Mouse (Mus musculus) Patski (cell line): Measurements from ENCODE around the gene Gm43518. TPM values are rescaled to one million over a fixed set of nuclear protein-coding genes. Genes with fewer than 3 reads are reported as not detected.

Source experiments
- ATAC-seq: fragments of 100-300 bp; one replicate; pipeline ENCODE4 v1.8.0; 2021
- CTCF ChIA-PET: fragments of 350-600 bp; sonication (Branson Sonifier 250); formaldehyde crosslinking; loops from one replicate; lab custom pipeline; 2022; ENCODE audit warnings: inconsistent platforms; lab: Charles Lee
- POLR2A ChIA-PET: fragments of 350-600 bp; sonication (Branson Sonifier 250); formaldehyde crosslinking; loops from one replicate; lab custom pipeline; 2022; ENCODE audit warnings: antibody characterized with exemption, inconsistent platforms; lab: Charles Lee
- DNase-seq: peaks from one replicate; pipeline ENCODE4 v3.0.0-alpha.2; 2011; ENCODE audit warnings: low read depth, low spot score
- H3K27me3 ChIP-seq: fragments of 371-371 bp; one replicate; pipeline ENCODE4 v1.5.1; 2021
- CTCF ChIP-seq: fragments of 100-300 bp; IDR thresholded peaks from one replicate; pipeline ENCODE4 v1.5.1; 2021
- in situ Hi-C: fragments of 300-500 bp; cut with MboI; formaldehyde crosslinking; loops from 3 replicates; pipeline ENCODE4 v1.11.1; 2018; ENCODE audit warnings: low pct_unique_long_range_greater_than_20kb, mixed read lengths
- polyA plus RNA-seq: library from polyadenylated mRNA; unstranded; gene quantifications from one replicate; pipeline ENCODE4 v1.2.3, GENCODE M21; 2021

Gm43518 gene
- polyA plus RNA-seq, 1 experiment from 2014 or later = 0.68 TPM

DNA sequence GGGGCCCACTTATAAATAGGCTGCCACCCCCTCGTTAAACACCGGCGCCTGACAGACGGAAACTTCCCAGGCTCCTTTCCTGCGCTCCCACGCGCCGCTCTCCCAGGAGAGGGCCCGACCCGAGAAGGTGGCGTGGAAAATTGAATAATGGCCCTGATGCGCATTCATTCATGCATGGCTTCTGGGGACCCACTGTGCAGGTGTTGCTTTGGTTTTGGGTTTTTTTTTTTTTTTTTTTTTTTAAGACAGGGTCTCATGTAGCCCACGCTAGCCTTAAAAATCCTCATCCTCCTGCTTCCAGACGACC lies 46.9 kb downstream of the Gm43518 start:
- in situ Hi-C loops = loop anchor here (25.0 kb wide), 1 partner anchor 113 kb away; the partner anchor contains the start of gene Abcb9
- CTCF ChIA-PET = interaction anchor here (1.5 kb wide), 1 partner anchor 11 kb away, joined by 3 read pairs; no protein-coding TSS in a partner anchor
- no peaks in the 10 kb centered on the region for H3K27me3 ChIP-seq
- ATAC-seq (no peak), DNase-seq (no peak)
- POLR2A ChIA-PET = interaction anchor here (0.7 kb wide), 2 partner anchors 16 to 100 kb away, joined by 3 read pairs; no protein-coding TSS in a partner anchor
- no peak for TF ChIP-seq CTCF

DNA sequence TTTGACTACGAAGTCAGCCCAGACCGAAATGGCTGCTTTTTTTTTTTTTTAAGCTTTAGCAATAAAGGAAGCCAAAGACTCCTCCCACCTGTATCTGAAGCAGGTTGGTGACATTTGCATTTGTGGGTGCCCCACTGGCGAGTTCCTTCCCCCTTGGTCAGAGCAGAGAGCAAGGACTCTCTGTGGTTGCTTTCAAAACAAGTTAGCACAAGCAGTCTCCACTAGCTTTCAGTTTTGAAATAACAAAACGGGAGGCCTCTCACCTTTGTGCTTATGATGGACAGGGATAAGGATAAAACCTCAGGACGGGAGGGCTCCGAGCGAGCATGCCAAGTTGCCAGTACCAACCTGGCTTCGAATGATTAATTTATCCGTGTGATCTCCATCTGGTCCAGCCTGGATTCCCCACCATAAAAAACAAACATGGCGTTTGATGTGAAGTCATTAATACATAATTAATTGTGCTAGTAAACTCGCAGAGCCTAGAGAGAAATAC lies 47.4 kb downstream of the Gm43518 start:
- H3K27me3 ChIP-seq = no peaks in the 10 kb centered on the region
- ChIA-PET POLR2A (no interaction called here), CTCF (interaction anchor here (1.3 to 1.6 kb wide), 3 partner anchors 11 to 26 kb away, joined by 3 to 7 read pairs (median 3); no protein-coding TSS in a partner anchor)
- no peak for TF ChIP-seq CTCF
- in situ Hi-C loops = loop anchor here (25.0 kb wide), 1 partner anchor 113 kb away; the partner anchor contains the start of gene Abcb9
- ATAC-seq = no peak
- DNase-seq = no peak

- POLR2A ChIA-PET = no interaction called here
- DNase-seq = peak; percentile 58
Measured at GRCm38 (mm10) chr5:123975668-123976180, 48.5 kb downstream of the Gm43518 start.

GRCm38 (mm10) chr5:123977231-123977630 lies 50.0 kb downstream of the Gm43518 start:
- no peak for DNase-seq
- CTCF ChIA-PET = interaction anchor here (1.0 to 2.2 kb wide), 5 partner anchors 8 to 28 kb away, joined by 3 to 12 read pairs (median 5); no protein-coding TSS in a partner anchor
- in situ Hi-C loops = no loop called here

More at GRCm38 (mm10) chr5:123975668-123976180, 48.5 kb downstream of the Gm43518 start:
- CTCF ChIA-PET = interaction anchor here (1.2 to 1.7 kb wide), 5 partner anchors 10 to 27 kb away, joined by 3 to 7 read pairs (median 3); no protein-coding TSS in a partner anchor
- no peak for TF ChIP-seq CTCF
- peak; percentile 48 for ATAC-seq
- no peaks in the 10 kb centered on the region for H3K27me3 ChIP-seq
- in situ Hi-C loops = no loop called here

GRCm38 (mm10) chr5:123978131-123978530 lies 50.9 kb downstream of the Gm43518 start:
- ATAC-seq (no peak), DNase-seq (no peak)
- no peak for TF ChIP-seq CTCF
- ChIA-PET POLR2A (interaction anchor here (0.6 kb wide), 1 partner anchor 554 kb away, joined by 3 read pairs; no protein-coding TSS in a partner anchor), CTCF (interaction anchor here (2.2 kb wide), 1 partner anchor 11 kb away, joined by 12 read pairs; no protein-coding TSS in a partner anchor)
- in situ Hi-C loops = no loop called here
- H3K27me3 ChIP-seq = no peaks in the 10 kb centered on the region

More at GRCm38 (mm10) chr5:123977231-123977630, 50.0 kb downstream of the Gm43518 start:
- POLR2A ChIA-PET = no interaction called here
- H3K27me3 ChIP-seq = no peaks in the 10 kb centered on the region
- no peak for ATAC-seq
- no peak for TF ChIP-seq CTCF

GRCm38 (mm10) chr5:123979221-123979979 lies 52.2 kb downstream of the Gm43518 start:
- in situ Hi-C loops = no loop called here
- DNase-seq = no peak
- H3K27me3 ChIP-seq = no peaks in the 10 kb centered on the region
- ATAC-seq = no peak
- POLR2A ChIA-PET = no interaction called here
- no peak for TF ChIP-seq CTCF
- CTCF ChIA-PET = interaction anchor here (1.7 kb wide), 1 partner anchor 13 kb away, joined by 4 read pairs; no protein-coding TSS in a partner anchor

DNA sequence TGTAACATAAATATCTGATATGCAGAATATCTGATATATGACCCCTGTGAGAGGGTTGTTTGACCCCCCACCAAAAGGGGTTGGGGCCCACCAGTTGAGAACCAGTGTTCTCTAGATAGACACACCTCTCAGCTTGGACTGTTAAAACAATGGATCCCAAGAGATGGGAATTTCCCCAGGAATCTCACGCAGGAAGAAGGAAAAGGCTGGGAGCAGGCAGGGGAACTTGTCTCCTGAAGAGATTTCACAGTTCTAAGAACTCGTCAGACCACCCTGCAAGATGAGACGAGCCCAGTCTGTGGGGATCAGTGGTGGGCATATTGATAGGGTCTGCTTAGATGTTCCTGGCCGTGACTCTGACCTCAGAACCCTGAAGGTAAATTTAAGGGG lies 52.8 kb downstream of the Gm43518 start:
- H3K27me3 ChIP-seq = no peaks in the 10 kb centered on the region
- POLR2A ChIA-PET = no interaction called here
- no peak for TF ChIP-seq CTCF
- in situ Hi-C loops = no loop called here
- no peak for DNase-seq
- CTCF ChIA-PET = interaction anchor here (1.7 kb wide), 1 partner anchor 12 kb away, joined by 4 read pairs; no protein-coding TSS in a partner anchor
- no peak for ATAC-seq

DNA sequence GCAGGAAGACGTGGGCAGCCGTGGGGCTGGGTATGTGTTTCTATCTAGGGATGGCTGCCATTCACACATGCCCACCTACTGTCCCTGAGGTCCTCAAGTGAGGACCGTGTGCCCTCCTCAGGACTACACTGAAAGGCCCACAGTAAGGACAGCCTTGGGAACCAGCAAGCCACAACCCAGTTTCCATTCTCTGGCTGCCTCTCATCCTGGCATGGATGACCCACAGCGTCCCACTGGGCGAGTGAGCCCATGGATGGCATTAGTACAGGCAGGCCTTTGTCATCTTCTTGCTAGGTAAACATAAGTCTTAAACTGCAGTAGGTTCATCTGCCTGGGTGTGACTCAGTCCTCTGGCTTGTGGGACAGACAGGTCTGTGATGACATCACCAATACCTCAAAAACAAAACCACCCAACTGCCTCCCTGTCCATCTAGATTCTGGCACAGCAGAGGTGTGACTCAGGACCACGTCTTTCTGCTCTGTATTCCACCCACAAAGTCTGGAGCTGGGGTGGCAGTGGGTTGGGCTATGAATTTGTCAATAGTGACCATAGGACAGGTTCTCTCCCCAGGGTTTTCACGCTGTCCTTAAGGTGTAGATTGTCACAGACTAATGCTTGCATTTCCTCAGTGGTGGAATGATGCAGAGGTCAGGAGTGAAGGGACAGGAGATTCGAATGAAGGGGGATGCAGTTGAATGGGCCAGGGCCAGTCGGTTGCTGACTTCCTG lies 53.5 kb downstream of the Gm43518 start:
- DNase-seq (peak; percentile 64), ATAC-seq (peak; percentile 42)
- ChIA-PET POLR2A (no interaction called here), CTCF (interaction anchor here (1.0 kb wide), 1 partner anchor 9 kb away, joined by 4 read pairs; no protein-coding TSS in a partner anchor)
- no peaks in the 10 kb centered on the region for H3K27me3 ChIP-seq
- in situ Hi-C loops = no loop called here
- TF ChIP-seq CTCF = no peak

GRCm38 (mm10) chr5:123981250-123981554 lies 54.0 kb downstream of the Gm43518 start:
- TF ChIP-seq CTCF = no peak
- ATAC-seq = no peak

GRCm38 (mm10) chr5:123982838-123983237 lies 55.6 kb downstream of the Gm43518 start:
- no peak for DNase-seq
- H3K27me3 ChIP-seq = no peaks in the 10 kb centered on the region
- TF ChIP-seq CTCF = no peak
- POLR2A ChIA-PET = interaction anchor here (0.8 kb wide), 1 partner anchor 32 kb away, joined by 3 read pairs; no protein-coding TSS in a partner anchor
- CTCF ChIA-PET = interaction anchor here (2.9 kb wide), 1 partner anchor 10 kb away, joined by 12 read pairs; no protein-coding TSS in a partner anchor
- no peak for ATAC-seq
- in situ Hi-C loops = no loop called here

More at GRCm38 (mm10) chr5:123981250-123981554, 54.0 kb downstream of the Gm43518 start:
- ChIA-PET CTCF (interaction anchor here (1.0 kb wide), 1 partner anchor 9 kb away, joined by 4 read pairs; no protein-coding TSS in a partner anchor), POLR2A (no interaction called here)
- in situ Hi-C loops = no loop called here
- H3K27me3 ChIP-seq = no peaks in the 10 kb centered on the region
- no peak for DNase-seq
